Mouse (Mus musculus): ENCODE measurements around the gene Baz2a. TPM values are rescaled to one million over a fixed set of nuclear protein-coding genes. Genes with fewer than 3 reads are reported as not detected.
"Not testable (repeated sequence)": the region's sequence is repeated elsewhere in the genome, so short reads cannot be mapped to it uniquely, and the experiment has no call there.

The Baz2a gene
- polyA plus RNA-seq, 1 experiment from 2014 or later, result 8.1 TPM

- no peaks in the 10 kb centered on the region for H3K4me1 ChIP-seq (replicated peaks; ENCODE audit: control insufficient read depth, insufficient read depth, low read length)
- ATAC-seq, result no peak
- H3K4me2 ChIP-seq (replicated peaks; ENCODE audit: low read depth), result no peak overlapping the region
- TF ChIP-seq CTCF (IDR thresholded peaks at IDR 0.05; ENCODE audit: low read depth), result no peak
- H3K9me3 ChIP-seq (ENCODE audit: control insufficient read depth), result no peaks in the 10 kb centered on the region
- no peak overlapping the region for H3K4me3 ChIP-seq (ENCODE audit: low read depth, low read length)
- no peak overlapping the region for H3K27ac ChIP-seq (ENCODE audit: low read depth, low read length)
- WGBS, result 89% methylated on average over 2 of the region's 2 CpGs
- peaks cover 53% of the 10 kb centered on the region for H3K36me3 ChIP-seq (ENCODE audit: control insufficient read depth, insufficient read depth)
- H3K9ac ChIP-seq (ENCODE audit: low read depth, low read length), result no peak overlapping the region
- no peaks in the 10 kb centered on the region for H3K27me3 ChIP-seq (replicated peaks; ENCODE audit: control insufficient read depth, insufficient read depth, low read length)
Measured at GRCm38 (mm10) chr10:128050355-128050754, 41.0 kb upstream of the Baz2a start.

- Histone ChIP-seq H3K27me3 (replicated peaks; ENCODE audit: control insufficient read depth, insufficient read depth, low read length) (no peaks in the 10 kb centered on the region), H3K36me3 (ENCODE audit: control insufficient read depth, insufficient read depth) (peaks cover 41% of the 10 kb centered on the region), H3K4me2 (replicated peaks; ENCODE audit: low read depth) (no peak overlapping the region), H3K9me3 (ENCODE audit: control insufficient read depth) (no peaks in the 10 kb centered on the region), H3K27ac (ENCODE audit: low read depth, low read length) (no peak overlapping the region), H3K4me3 (ENCODE audit: low read depth, low read length) (no peak overlapping the region), H3K9ac (ENCODE audit: low read depth, low read length) (no peak overlapping the region), H3K4me1 (replicated peaks; ENCODE audit: control insufficient read depth, insufficient read depth, low read length) (no peaks in the 10 kb centered on the region)
- WGBS, result 93% methylated on average over 5 of the region's 5 CpGs
- ATAC-seq, result no peak
- no peak for TF ChIP-seq CTCF (IDR thresholded peaks at IDR 0.05; ENCODE audit: low read depth)
Measured at GRCm38 (mm10) chr10:128051589-128051988, 39.8 kb upstream of the Baz2a start.

GRCm38 (mm10) chr10:128052136-128052535, 39.2 kb upstream of the Baz2a start:
- WGBS, result 96% methylated on average over 1 of the region's 2 CpGs

GRCm38 (mm10) chr10:128053001-128053400, 38.4 kb upstream of the Baz2a start:
- H3K4me2 ChIP-seq (replicated peaks; ENCODE audit: low read depth), result no peak overlapping the region
- WGBS, result 96% methylated on average over 8 of the region's 8 CpGs
- no peak overlapping the region for H3K9ac ChIP-seq (ENCODE audit: low read depth, low read length)
- no peak for ATAC-seq
- H3K9me3 ChIP-seq (ENCODE audit: control insufficient read depth), result no peaks in the 10 kb centered on the region
- no peaks in the 10 kb centered on the region for H3K4me1 ChIP-seq (replicated peaks; ENCODE audit: control insufficient read depth, insufficient read depth, low read length)
- no peak for TF ChIP-seq CTCF (IDR thresholded peaks at IDR 0.05; ENCODE audit: low read depth)
- no peak overlapping the region for H3K27ac ChIP-seq (ENCODE audit: low read depth, low read length)
- no peaks in the 10 kb centered on the region for H3K27me3 ChIP-seq (replicated peaks; ENCODE audit: control insufficient read depth, insufficient read depth, low read length)
- no peak overlapping the region for H3K4me3 ChIP-seq (ENCODE audit: low read depth, low read length)
- H3K36me3 ChIP-seq (ENCODE audit: control insufficient read depth, insufficient read depth), result peaks cover 30% of the 10 kb centered on the region

More at GRCm38 (mm10) chr10:128052136-128052535, 39.2 kb upstream of the Baz2a start:
- not testable (repeated sequence) for H3K9me3 ChIP-seq (ENCODE audit: control insufficient read depth); H3K4me1 ChIP-seq (replicated peaks; ENCODE audit: control insufficient read depth, insufficient read depth, low read length); H3K27ac ChIP-seq (ENCODE audit: low read depth, low read length); ATAC-seq; H3K4me3 ChIP-seq (ENCODE audit: low read depth, low read length); H3K4me2 ChIP-seq (replicated peaks; ENCODE audit: low read depth); H3K9ac ChIP-seq (ENCODE audit: low read depth, low read length); H3K27me3 ChIP-seq (replicated peaks; ENCODE audit: control insufficient read depth, insufficient read depth, low read length)
- H3K36me3 ChIP-seq (ENCODE audit: control insufficient read depth, insufficient read depth), result peaks cover 36% of the 10 kb centered on the region

GRCm38 (mm10) chr10:128058184-128058583, 33.2 kb upstream of the Baz2a start:
- Histone ChIP-seq H3K4me3 (ENCODE audit: low read depth, low read length) (peak overlapping the region; percentile 71), H3K27ac (ENCODE audit: low read depth, low read length) (peak overlapping the region; percentile 97), H3K9me3 (ENCODE audit: control insufficient read depth) (no peaks in the 10 kb centered on the region), H3K4me1 (replicated peaks; ENCODE audit: control insufficient read depth, insufficient read depth, low read length) (0 out of 2 replicates have a peak, but pooled peaks cover 3% of the 10 kb centered on the region), H3K36me3 (ENCODE audit: control insufficient read depth, insufficient read depth) (0 out of 2 replicates have a peak, but pooled peaks cover 3% of the 10 kb centered on the region), H3K4me2 (replicated peaks; ENCODE audit: low read depth) (peak overlapping the region; percentile 78), H3K27me3 (replicated peaks; ENCODE audit: control insufficient read depth, insufficient read depth, low read length) (no peaks in the 10 kb centered on the region), H3K9ac (ENCODE audit: low read depth, low read length) (peak overlapping the region; percentile 92)
- peak; percentile 29; the same call in 1 of the 2 replicates for TF ChIP-seq CTCF (IDR thresholded peaks at IDR 0.05; ENCODE audit: low read depth)
- under 1% methylated on average over 18 of the region's 18 CpGs for WGBS
- no peak; the same call in 1 of the 2 replicates for ATAC-seq

- Histone ChIP-seq H3K36me3 (ENCODE audit: control insufficient read depth, insufficient read depth) (0 out of 2 replicates have a peak, but pooled peaks cover 3% of the 10 kb centered on the region), H3K27me3 (replicated peaks; ENCODE audit: control insufficient read depth, insufficient read depth, low read length) (no peaks in the 10 kb centered on the region), H3K9me3 (ENCODE audit: control insufficient read depth) (no peaks in the 10 kb centered on the region), H3K27ac (ENCODE audit: low read depth, low read length) (peak within 1 kb of the TSS; percentile 97), H3K4me1 (replicated peaks; ENCODE audit: control insufficient read depth, insufficient read depth, low read length) (0 out of 2 replicates have a peak, but pooled peaks cover 3% of the 10 kb centered on the region), H3K9ac (ENCODE audit: low read depth, low read length) (peak within 1 kb of the TSS; percentile 92), H3K4me2 (replicated peaks; ENCODE audit: low read depth) (peak within 1 kb of the TSS; percentile 78), H3K4me3 (ENCODE audit: low read depth, low read length) (peak within 1 kb of the TSS; percentile 71)
- WGBS, result under 1% methylated on average over 52 of the region's 72 CpGs
- ATAC-seq, result peak; percentile 91
- TF ChIP-seq CTCF (IDR thresholded peaks at IDR 0.05; ENCODE audit: low read depth), result no peak
Measured at GRCm38 (mm10) chr10:128058601-128059151, 32.7 kb upstream of the Baz2a start, which contains the start of gene Ptges3. TSS of gene Ptges3 (plus strand) at chr10:128058954.

Data from intestine, postnatal 0 days (tissue).